Mouse (Mus musculus) midbrain, embryonic 16.5 days (tissue): Measurements from ENCODE around the gene Mcrip1. TPM values are rescaled to one million over a fixed set of nuclear protein-coding genes. Genes with fewer than 3 reads are reported as not detected.

Experiments
- ATAC-seq: fragments of 200-750 bp; cut with Nextera tagmentation; 2 replicates; pipeline ENCODE4 v1.8.0; 2017; ENCODE audit warnings: moderate TSS enrichment
- H3K27ac ChIP-seq: fragments of 300-500 bp; sonication (generic); 2 replicates; pipeline ENCODE4 v1.5.1; 2014; ENCODE audit warnings: mild to moderate bottlenecking, low read length, mixed read lengths
- H3K27me3 ChIP-seq: fragments of 300-500 bp; sonication (generic); 2 replicates; pipeline ENCODE4 v1.6.1; 2014; ENCODE audit warnings: low read depth, low read length, mixed read lengths; ENCODE audit not compliant: control insufficient read depth, insufficient read depth
- H3K36me3 ChIP-seq: fragments of 300-500 bp; sonication (generic); 2 replicates; pipeline ENCODE4 v1.6.1; 2014; ENCODE audit warnings: mild to moderate bottlenecking, low read length, moderate library complexity, mixed read lengths; ENCODE audit not compliant: control insufficient read depth, insufficient read depth
- H3K4me1 ChIP-seq: fragments of 300-500 bp; sonication (generic); 2 replicates; pipeline ENCODE4 v1.6.1; 2014; ENCODE audit warnings: mild to moderate bottlenecking, low read length, mixed read lengths; ENCODE audit not compliant: control insufficient read depth, insufficient read depth
- H3K4me2 ChIP-seq: fragments of 300-500 bp; sonication (generic); 2 replicates; pipeline ENCODE4 v1.6.1; 2014; ENCODE audit warnings: mild to moderate bottlenecking, low read length, mixed read lengths
- H3K4me3 ChIP-seq: fragments of 300-500 bp; sonication (generic); 2 replicates; pipeline ENCODE4 v1.5.1; 2014; ENCODE audit warnings: low read depth, mild to moderate bottlenecking, low read length, moderate library complexity, mixed read lengths
- H3K9ac ChIP-seq: fragments of 300-500 bp; sonication (generic); 2 replicates; pipeline ENCODE4 v1.6.1; 2014; ENCODE audit warnings: low read depth, low read length, mixed read lengths
- H3K9me3 ChIP-seq: fragments of 300-500 bp; sonication (generic); replicated peaks from 2 replicates; pipeline ENCODE4 v1.6.1; 2014; ENCODE audit warnings: mild to moderate bottlenecking, low read length, mixed read lengths; ENCODE audit not compliant: control insufficient read depth, poor library complexity, severe bottlenecking
- WGBS: fragments of 180-500 bp; shearing (Covaris S2); extraction: QIAGEN DNeasy Blood & Tissue Kit; methylation state at CpG from one replicate; pipeline ENCODE4 v1.1.7; 2014; 5-methylcytosine and 5-hydroxymethylcytosine counted together
- polyA plus RNA-seq: library from polyadenylated mRNA; unstranded; fragments of >200 nt; fragmentation: Nextera tagmentation; extraction: Ambion mirVana; gene quantifications from 2 replicates; pipeline ENCODE4 v1.2.1, GENCODE M21; 2015

Gene Mcrip1
- polyA plus RNA-seq, 1 experiment from 2014 or later, result 232 TPM

DNA sequence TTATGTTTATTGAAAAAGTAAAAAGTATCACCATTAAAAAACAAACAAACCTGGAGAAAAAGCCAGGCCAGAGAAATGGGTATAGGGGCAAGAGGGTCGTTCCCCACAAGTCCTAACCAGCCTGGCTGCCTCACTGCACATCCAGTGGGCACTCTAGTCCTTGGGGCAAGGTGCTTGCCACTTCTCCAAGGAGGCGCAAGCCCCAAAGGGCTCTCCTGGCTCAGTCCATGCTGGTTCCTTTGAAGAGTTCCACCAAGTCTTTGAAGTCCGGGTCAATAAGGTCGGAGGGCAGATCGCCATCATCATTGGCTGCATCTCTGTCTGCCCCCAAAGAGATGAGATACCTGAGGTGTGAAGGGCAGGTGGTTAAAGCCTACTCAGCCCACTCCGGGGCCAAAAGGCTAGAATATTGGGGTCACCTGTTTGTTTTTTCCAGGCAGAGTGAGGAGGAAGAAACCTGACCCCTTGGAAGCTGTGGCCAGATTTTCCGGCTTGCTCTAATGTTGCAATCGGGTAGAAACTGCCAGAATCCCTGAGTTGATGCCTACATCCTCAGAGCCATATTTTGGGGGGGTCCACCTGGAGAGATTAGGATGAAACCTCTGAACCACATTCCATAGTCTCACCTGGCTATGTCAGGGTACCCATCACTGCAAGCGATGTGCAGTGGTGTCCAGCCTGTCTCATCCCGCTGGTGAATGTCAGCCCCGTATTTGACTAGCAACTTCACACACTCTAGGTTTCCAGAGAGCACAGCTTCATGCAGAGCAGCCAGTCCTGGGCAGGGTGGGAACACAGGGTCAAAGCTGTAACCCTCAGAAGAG is 671 bp upstream of the Mcrip1 start:
- ATAC-seq, result peak; percentile 55; the same call in 1 of the 2 replicates

DNA sequence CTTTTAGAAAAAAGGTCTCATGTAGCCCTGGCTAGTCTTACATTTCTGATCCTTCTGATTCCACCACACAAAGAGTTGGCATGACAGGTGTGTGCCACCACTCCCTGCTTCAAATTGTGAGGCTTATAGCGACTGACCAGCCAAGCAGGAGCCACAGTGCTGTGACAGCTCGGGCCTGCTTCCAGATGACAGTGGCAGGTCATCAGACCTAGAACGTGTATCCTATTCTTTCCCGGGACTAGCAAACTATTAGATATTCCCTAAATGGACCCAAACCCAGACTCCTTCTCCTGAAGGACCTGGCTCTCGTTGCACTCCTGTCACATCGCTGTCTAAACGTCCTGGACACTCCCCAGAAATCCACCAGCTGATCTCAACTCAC is 750 bp downstream of the Mcrip1 start:
- Histone ChIP-seq H3K4me3 (peak overlapping the region; percentile 97), H3K27me3 (no peaks in the 10 kb centered on the region), H3K27ac (peak overlapping the region; percentile 65; the same call in 1 of the 2 replicates), H3K9me3 (no peaks in the 10 kb centered on the region), H3K4me2 (peak overlapping the region; percentile 92), H3K4me1 (peaks cover 24% of the 10 kb centered on the region), H3K9ac (peak overlapping the region; percentile 99), H3K36me3 (peaks cover 6% of the 10 kb centered on the region; the same call in 1 of the 2 replicates)
- WGBS, result 31% methylated on average over 7 of the region's 7 CpGs
- ATAC-seq, result no peak

More for the DNA sequence above, 671 bp upstream of the Mcrip1 start:
- H3K4me1 ChIP-seq, result peaks cover 24% of the 10 kb centered on the region
- no peaks in the 10 kb centered on the region for H3K9me3 ChIP-seq
- 72% methylated on average over 11 of the region's 11 CpGs for WGBS
- no peaks in the 10 kb centered on the region for H3K27me3 ChIP-seq
- H3K9ac ChIP-seq, result peak overlapping the region; percentile 99
- H3K36me3 ChIP-seq, result no peaks in the 10 kb centered on the region
- peak overlapping the region; percentile 97 for H3K4me3 ChIP-seq
- H3K4me2 ChIP-seq, result peak overlapping the region; percentile 98
- H3K27ac ChIP-seq, result peak overlapping the region; percentile 65

DNA sequence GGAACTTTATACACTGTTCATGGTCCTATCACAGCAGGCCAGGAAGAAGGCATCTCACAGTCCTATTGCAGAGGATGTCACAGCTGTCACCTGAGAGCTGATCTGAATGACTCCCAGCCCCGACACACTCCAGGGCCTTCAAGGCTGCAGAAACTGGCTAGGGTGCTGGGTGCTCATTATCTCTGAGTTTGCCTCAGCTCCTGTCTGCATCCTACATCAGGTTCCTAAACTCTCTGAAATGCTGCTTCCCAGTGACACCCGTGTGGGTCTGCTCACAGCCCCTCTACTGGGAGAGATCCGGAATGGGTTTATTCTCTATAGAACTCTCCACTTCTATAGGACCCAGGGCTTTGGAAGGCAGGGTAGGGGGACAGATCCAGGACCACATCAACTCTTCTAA is 1.3 kb downstream of the Mcrip1 start:
- Histone ChIP-seq H3K9me3 (no peaks in the 10 kb centered on the region), H3K9ac (peak overlapping the region; percentile 99), H3K36me3 (peaks cover 12% of the 10 kb centered on the region; the same call in 1 of the 2 replicates), H3K4me1 (peaks cover 24% of the 10 kb centered on the region), H3K27ac (no peak overlapping the region), H3K4me2 (peak overlapping the region; percentile 92), H3K4me3 (peak overlapping the region; percentile 97; the same call in 1 of the 2 replicates), H3K27me3 (no peaks in the 10 kb centered on the region)
- no peak for ATAC-seq
- 77% methylated on average over 3 of the region's 3 CpGs for WGBS

DNA sequence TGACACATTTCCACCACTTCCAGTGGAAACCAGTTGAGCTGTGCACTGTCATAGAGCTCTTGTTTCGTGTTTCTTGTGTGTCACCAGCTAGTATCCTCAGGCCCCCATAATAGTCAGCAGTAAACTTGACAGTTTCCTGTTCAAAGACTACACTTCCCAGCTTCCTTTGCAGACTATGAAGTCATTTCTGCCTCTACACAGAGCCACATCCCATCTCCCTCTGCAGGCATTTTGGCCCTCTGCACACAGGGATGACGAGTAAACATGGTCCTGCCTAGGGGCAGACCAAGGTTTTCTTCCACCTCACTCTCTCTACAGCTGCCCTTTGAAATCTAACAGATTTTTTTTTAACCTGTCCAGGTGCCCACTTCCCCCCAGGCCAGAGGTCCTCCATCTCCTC is 2.1 kb downstream of the Mcrip1 start:
- Histone ChIP-seq H3K4me2 (no peak overlapping the region), H3K9me3 (no peaks in the 10 kb centered on the region), H3K4me3 (no peak overlapping the region), H3K27me3 (no peaks in the 10 kb centered on the region), H3K4me1 (peaks cover 24% of the 10 kb centered on the region), H3K27ac (no peak overlapping the region), H3K9ac (no peak overlapping the region), H3K36me3 (peaks cover 19% of the 10 kb centered on the region)
- WGBS, result 66% methylated on average over 2 of the region's 2 CpGs
- ATAC-seq, result no peak

- Histone ChIP-seq H3K27me3 (no peaks in the 10 kb centered on the region), H3K27ac (no peak overlapping the region), H3K36me3 (peaks cover 26% of the 10 kb centered on the region), H3K9me3 (no peaks in the 10 kb centered on the region), H3K4me3 (no peak overlapping the region), H3K9ac (no peak overlapping the region), H3K4me1 (peaks cover 24% of the 10 kb centered on the region), H3K4me2 (no peak overlapping the region)
- 100% methylated on average over 3 of the region's 3 CpGs for WGBS
- ATAC-seq, result no peak
These were observed 3.6 kb downstream of the Mcrip1 start for GRCm38 (mm10) chr11:120545964-120546363.

DNA sequence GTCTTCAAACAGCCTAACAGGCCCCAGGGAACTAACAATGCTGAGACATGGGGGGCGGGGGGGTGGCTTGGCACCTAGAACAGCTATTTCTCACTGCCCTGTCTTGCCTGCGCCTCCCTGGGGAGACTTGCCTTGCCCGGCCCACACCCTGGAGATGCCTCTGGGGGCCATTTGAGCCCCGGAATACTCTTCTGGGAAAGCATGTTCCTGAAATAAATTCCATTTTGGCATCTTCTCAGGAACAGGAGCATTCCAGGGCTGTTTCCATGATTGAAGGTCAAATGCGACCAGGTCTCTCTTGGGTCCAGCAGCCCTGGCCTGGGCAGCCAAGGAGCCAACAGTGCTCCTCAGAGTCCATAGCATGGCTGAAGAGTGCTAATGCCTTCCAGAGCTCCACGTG is 7.2 kb downstream of the Mcrip1 start:
- ATAC-seq, result no peak
- Histone ChIP-seq H3K4me1 (peaks cover 16% of the 10 kb centered on the region; the same call in 1 of the 2 replicates), H3K9me3 (no peaks in the 10 kb centered on the region), H3K27me3 (no peaks in the 10 kb centered on the region), H3K36me3 (peaks cover 26% of the 10 kb centered on the region), H3K9ac (no peak overlapping the region), H3K4me2 (no peak overlapping the region), H3K4me3 (no peak overlapping the region), H3K27ac (no peak overlapping the region)
- WGBS, result 81% methylated on average over 6 of the region's 6 CpGs

DNA sequence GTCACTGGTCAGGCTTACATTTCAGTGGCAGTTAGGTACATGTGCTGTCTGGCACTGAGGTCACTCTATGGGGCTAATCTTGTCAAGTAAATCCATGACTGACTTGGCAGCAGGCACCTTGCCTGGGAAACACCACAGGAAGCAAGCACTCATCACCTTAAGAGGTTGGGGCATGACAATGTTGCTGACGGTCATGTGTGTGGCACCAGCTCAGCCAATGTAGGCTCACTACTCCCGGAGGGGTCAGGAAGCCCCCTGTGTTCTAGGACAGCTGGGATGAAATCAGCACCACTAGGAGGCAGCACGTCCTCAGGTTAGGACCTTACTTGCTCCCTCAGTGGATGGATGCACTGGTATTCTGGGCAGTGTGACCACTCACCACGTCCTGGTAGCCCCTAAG is 7.6 kb downstream of the Mcrip1 start:
- WGBS, result 32% methylated on average over 4 of the region's 4 CpGs
- H3K27me3 ChIP-seq, result no peaks in the 10 kb centered on the region
- H3K9ac ChIP-seq, result no peak overlapping the region
- H3K9me3 ChIP-seq, result no peaks in the 10 kb centered on the region
- no peak overlapping the region for H3K4me3 ChIP-seq
- peaks cover 26% of the 10 kb centered on the region for H3K36me3 ChIP-seq
- no peak overlapping the region for H3K4me2 ChIP-seq
- H3K27ac ChIP-seq, result no peak overlapping the region
- no peak for ATAC-seq
- H3K4me1 ChIP-seq, result peaks cover 14% of the 10 kb centered on the region; the same call in 1 of the 2 replicates

- Histone ChIP-seq H3K9ac (peak overlapping the region; percentile 18; the same call in 1 of the 2 replicates), H3K4me1 (peaks cover 14% of the 10 kb centered on the region; the same call in 1 of the 2 replicates), H3K27me3 (no peaks in the 10 kb centered on the region), H3K4me3 (no peak overlapping the region), H3K27ac (peak overlapping the region; percentile 18), H3K4me2 (no peak overlapping the region), H3K36me3 (peaks cover 26% of the 10 kb centered on the region), H3K9me3 (no peaks in the 10 kb centered on the region)
- ATAC-seq, result peak; percentile 60; the same call in 1 of the 2 replicates
- 12% methylated on average over 10 of the region's 10 CpGs for WGBS
These were observed 10.1 kb downstream of the Mcrip1 start for GRCm38 (mm10) chr11:120539285-120540014.

DNA sequence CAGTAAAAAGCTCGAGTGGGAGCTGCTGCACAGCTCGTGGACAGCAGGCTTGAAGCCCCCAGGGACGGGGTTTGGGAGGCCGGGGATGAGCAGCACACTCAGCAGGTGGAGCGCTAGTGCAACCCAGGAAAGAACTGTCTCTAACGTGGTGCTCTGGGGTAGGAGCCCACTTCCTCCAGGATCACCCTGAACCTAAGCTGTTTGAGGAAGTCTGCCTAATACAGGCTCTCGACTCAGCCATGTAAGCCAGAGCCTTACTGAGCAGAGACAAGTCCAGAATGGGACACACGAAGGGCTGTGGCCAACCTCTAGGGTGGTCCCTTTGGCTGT is 10.6 kb downstream of the Mcrip1 start:
- 49% methylated on average over 8 of the region's 8 CpGs for WGBS
- Histone ChIP-seq H3K27ac (peak overlapping the region; percentile 18; the same call in 1 of the 2 replicates), H3K4me1 (peaks cover 14% of the 10 kb centered on the region; the same call in 1 of the 2 replicates), H3K4me2 (no peak overlapping the region), H3K9me3 (no peaks in the 10 kb centered on the region), H3K9ac (no peak overlapping the region), H3K36me3 (peaks cover 22% of the 10 kb centered on the region), H3K27me3 (no peaks in the 10 kb centered on the region), H3K4me3 (no peak overlapping the region)
- no peak for ATAC-seq
